Mouse (Mus musculus): Measurements from ENCODE around the gene Gm21852. TPM values are rescaled to one million over a fixed set of nuclear protein-coding genes. Genes with fewer than 3 reads are reported as not detected.
"Not testable (repeated sequence)": the region's sequence is repeated elsewhere in the genome, so short reads cannot be mapped to it uniquely, and the experiment has no call there.

Gm21852 gene
- not detected in 2 replicates for polyA plus RNA-seq (2016; fragmentation: Nextera tagmentation; extraction: Ambion mirVana)

GRCm38 (mm10) chrY:40651896-40652295 is at the start of gene Gm21852:
Gene Gm21852 (minus strand): TSS chrY:40651996.
- not testable (repeated sequence) for H3K4me3 ChIP-seq; H3K36me3 ChIP-seq (replicated peaks); H3K27ac ChIP-seq; H3K4me1 ChIP-seq; H3K9me3 ChIP-seq; H3K27me3 ChIP-seq (ENCODE audit: poor library complexity, severe bottlenecking); DNase-seq (ENCODE audit: extremely low spot score, low spot score)
- no CpG with 5 or more reads among the region's 3 CpGs for WGBS

Small RNA genes lying within 50 kb of the gene (microRNA-seq; reads per million reads assigned to microRNA genes)
- gene Gm27466, result not detected
- not detected for gene Gm28018

Other genes starting within 250 kb of the Gm21852 start
- not detected in 2 replicates for gene Gm21797, start 123.8 kb upstream of the Gm21852 start, polyA plus RNA-seq (2016; fragmentation: Nextera tagmentation; extraction: Ambion mirVana)
- gene Gm20795, start 152.9 kb upstream of the Gm21852 start, polyA plus RNA-seq (2016; fragmentation: Nextera tagmentation; extraction: Ambion mirVana), result not detected in 2 replicates